Mouse (Mus musculus) embryonic facial prominence, embryonic 10.5 days (tissue): Measurements from ENCODE around the gene Ugt2b38. TPM values are rescaled to one million over a fixed set of nuclear protein-coding genes. Genes with fewer than 3 reads are reported as not detected.
"Not testable (repeated sequence)": the region's sequence is repeated elsewhere in the genome, so short reads cannot be mapped to it uniquely, and the experiment has no call there.

ENCODE experiments used
- DNase-seq: peaks from one replicate; pipeline ENCODE4 v3.0.0-alpha.2; 2017; ENCODE audit warnings: low spot score
- H3K27ac ChIP-seq: fragments of 300-500 bp; sonication (generic); replicated peaks from 2 replicates; pipeline ENCODE4 v1.5.1; 2016; ENCODE audit warnings: mild to moderate bottlenecking
- H3K27me3 ChIP-seq: fragments of 300-500 bp; sonication (generic); replicated peaks from 2 replicates; pipeline ENCODE4 v1.6.1; 2016; ENCODE audit warnings: low read depth, mild to moderate bottlenecking; ENCODE audit not compliant: poor library complexity, severe bottlenecking
- H3K36me3 ChIP-seq: fragments of 300-500 bp; sonication (generic); replicated peaks from 2 replicates; pipeline ENCODE4 v1.6.1; 2016; ENCODE audit warnings: mild to moderate bottlenecking, moderate library complexity
- H3K4me1 ChIP-seq: fragments of 300-500 bp; sonication (generic); 2 replicates; pipeline ENCODE4 v1.6.1; 2016
- H3K4me3 ChIP-seq: fragments of 300-500 bp; sonication (generic); 2 replicates; pipeline ENCODE4 v1.5.1; 2016; ENCODE audit warnings: mild to moderate bottlenecking, moderate library complexity
- H3K9me3 ChIP-seq: fragments of 300-500 bp; sonication (generic); 2 replicates; pipeline ENCODE4 v1.6.1; 2016; ENCODE audit warnings: mild to moderate bottlenecking
- WGBS: fragments of 180-500 bp; shearing (Covaris S2); methylation state at CpG from one replicate; pipeline ENCODE4 v1.1.7; 2016; 5-methylcytosine and 5-hydroxymethylcytosine counted together
- polyA plus RNA-seq: library from polyadenylated mRNA; unstranded; fragments of >200 nt; fragmentation: Nextera tagmentation; extraction: Ambion mirVana; gene quantifications from 2 replicates; pipeline ENCODE4 v1.2.1, GENCODE M21; 2016

Ugt2b38 gene
- polyA plus RNA-seq: not detected in 2 replicates

- DNase-seq, H3K4me1 ChIP-seq, H3K4me3 ChIP-seq, H3K27ac ChIP-seq, H3K27me3 ChIP-seq, H3K9me3 ChIP-seq, H3K36me3 ChIP-seq: not testable (repeated sequence)
- 98% methylated on average over 1 of the region's 2 CpGs for WGBS
Observed at GRCm38 (mm10) chr5:87424041-87424440, at the start of gene Ugt2b38. TSS of gene Ugt2b38 (minus strand) at chr5:87424203.

GRCm38 (mm10) chr5:87458810-87459209 lies 34.8 kb upstream of the Ugt2b38 start:
- WGBS: 38% methylated on average over 1 of the region's 1 CpGs
- Histone ChIP-seq H3K36me3 (no peaks in the 10 kb centered on the region), H3K4me1 (no peaks in the 10 kb centered on the region)

GRCm38 (mm10) chr5:87457701-87458100 lies 33.7 kb upstream of the Ugt2b38 start:
- no peaks in the 10 kb centered on the region for H3K36me3 ChIP-seq

More at GRCm38 (mm10) chr5:87458810-87459209, 34.8 kb upstream of the Ugt2b38 start:
- Histone ChIP-seq H3K9me3 (no peaks in the 10 kb centered on the region), H3K27me3 (no peaks in the 10 kb centered on the region), H3K27ac (no peak overlapping the region), H3K4me3 (no peak overlapping the region)
- no peak for DNase-seq

GRCm38 (mm10) chr5:87456216-87456850 lies 32.3 kb upstream of the Ugt2b38 start:
- no peak overlapping the region for H3K4me3 ChIP-seq
- DNase-seq: no peak
- H3K27me3 ChIP-seq: no peaks in the 10 kb centered on the region
- H3K36me3 ChIP-seq: no peaks in the 10 kb centered on the region
- H3K27ac ChIP-seq: no peak overlapping the region
- no peaks in the 10 kb centered on the region for H3K4me1 ChIP-seq
- H3K9me3 ChIP-seq: no peaks in the 10 kb centered on the region
- 92% methylated on average over 3 of the region's 3 CpGs for WGBS

More at GRCm38 (mm10) chr5:87457701-87458100, 33.7 kb upstream of the Ugt2b38 start:
- H3K9me3 ChIP-seq: no peaks in the 10 kb centered on the region
- DNase-seq: no peak
- no peaks in the 10 kb centered on the region for H3K27me3 ChIP-seq
- H3K27ac ChIP-seq: no peak overlapping the region
- no peak overlapping the region for H3K4me3 ChIP-seq
- no peaks in the 10 kb centered on the region for H3K4me1 ChIP-seq

- Histone ChIP-seq H3K9me3 (no peaks in the 10 kb centered on the region), H3K27ac (no peak overlapping the region), H3K36me3 (no peaks in the 10 kb centered on the region), H3K4me1 (no peaks in the 10 kb centered on the region), H3K27me3 (no peaks in the 10 kb centered on the region), H3K4me3 (no peak overlapping the region)
- no peak for DNase-seq
Observed at GRCm38 (mm10) chr5:87455519-87455918, 31.5 kb upstream of the Ugt2b38 start.

- not testable (repeated sequence) for H3K27me3 ChIP-seq, H3K4me1 ChIP-seq, H3K36me3 ChIP-seq, H3K9me3 ChIP-seq, H3K27ac ChIP-seq, H3K4me3 ChIP-seq, DNase-seq
- 89% methylated on average over 4 of the region's 5 CpGs for WGBS
Observed at GRCm38 (mm10) chr5:87452514-87452913, 28.5 kb upstream of the Ugt2b38 start.

- DNase-seq: peak; percentile 8
- no peaks in the 10 kb centered on the region for H3K27me3 ChIP-seq
- H3K4me3 ChIP-seq: no peak overlapping the region
- H3K4me1 ChIP-seq: no peaks in the 10 kb centered on the region
- H3K9me3 ChIP-seq: no peaks in the 10 kb centered on the region
- WGBS: 43% methylated on average over 3 of the region's 3 CpGs
- H3K36me3 ChIP-seq: no peaks in the 10 kb centered on the region
- H3K27ac ChIP-seq: no peak overlapping the region
Observed at GRCm38 (mm10) chr5:87436264-87436663, 12.3 kb upstream of the Ugt2b38 start.

- no peaks in the 10 kb centered on the region for H3K9me3 ChIP-seq
- no peaks in the 10 kb centered on the region for H3K36me3 ChIP-seq
- no peaks in the 10 kb centered on the region for H3K27me3 ChIP-seq
- WGBS: 86% methylated on average over 3 of the region's 3 CpGs
- H3K4me1 ChIP-seq: no peaks in the 10 kb centered on the region
- H3K4me3 ChIP-seq: no peak overlapping the region
- no peak for DNase-seq
- no peak overlapping the region for H3K27ac ChIP-seq
Observed at GRCm38 (mm10) chr5:87425676-87426075, 1.7 kb upstream of the Ugt2b38 start.

- Histone ChIP-seq H3K27me3 (no peaks in the 10 kb centered on the region), H3K27ac (no peak overlapping the region), H3K4me3 (no peak overlapping the region), H3K4me1 (no peaks in the 10 kb centered on the region), H3K36me3 (no peaks in the 10 kb centered on the region), H3K9me3 (no peaks in the 10 kb centered on the region)
- 93% methylated on average over 4 of the region's 4 CpGs for WGBS
- DNase-seq: no peak
Observed at GRCm38 (mm10) chr5:87396968-87397367, 27.0 kb downstream of the Ugt2b38 start.

GRCm38 (mm10) chr5:87390818-87391217 lies 33.2 kb downstream of the Ugt2b38 start:
- 80% methylated on average over 2 of the region's 2 CpGs for WGBS
- DNase-seq: no peak

GRCm38 (mm10) chr5:87380234-87380633 lies 43.8 kb downstream of the Ugt2b38 start:
- Histone ChIP-seq H3K36me3 (no peaks in the 10 kb centered on the region), H3K27me3 (no peaks in the 10 kb centered on the region), H3K9me3 (no peaks in the 10 kb centered on the region), H3K4me1 (no peaks in the 10 kb centered on the region), H3K27ac (no peak overlapping the region), H3K4me3 (no peak overlapping the region)
- WGBS: 84% methylated on average over 2 of the region's 2 CpGs
- no peak for DNase-seq

More at GRCm38 (mm10) chr5:87390818-87391217, 33.2 kb downstream of the Ugt2b38 start:
- H3K36me3 ChIP-seq: no peaks in the 10 kb centered on the region
- H3K4me3 ChIP-seq: no peak overlapping the region
- no peak overlapping the region for H3K27ac ChIP-seq
- H3K9me3 ChIP-seq: no peaks in the 10 kb centered on the region
- no peaks in the 10 kb centered on the region for H3K27me3 ChIP-seq
- H3K4me1 ChIP-seq: no peaks in the 10 kb centered on the region

- no peaks in the 10 kb centered on the region for H3K9me3 ChIP-seq
- no peaks in the 10 kb centered on the region for H3K27me3 ChIP-seq
- H3K4me3 ChIP-seq: no peak overlapping the region
- DNase-seq: no peak
- no peaks in the 10 kb centered on the region for H3K4me1 ChIP-seq
- H3K36me3 ChIP-seq: no peaks in the 10 kb centered on the region
- no peak overlapping the region for H3K27ac ChIP-seq
Observed at GRCm38 (mm10) chr5:87379825-87380224, 44.2 kb downstream of the Ugt2b38 start.

GRCm38 (mm10) chr5:87375874-87376383 lies 48.1 kb downstream of the Ugt2b38 start:
- H3K27me3 ChIP-seq: no peaks in the 10 kb centered on the region
- no peak overlapping the region for H3K4me3 ChIP-seq
- no peaks in the 10 kb centered on the region for H3K4me1 ChIP-seq
- H3K9me3 ChIP-seq: no peaks in the 10 kb centered on the region
- DNase-seq: no peak
- H3K27ac ChIP-seq: no peak overlapping the region
- H3K36me3 ChIP-seq: no peaks in the 10 kb centered on the region
- WGBS: 89% methylated on average over 3 of the region's 3 CpGs
